Mouse (Mus musculus) lung, adult 2 months (tissue): ENCODE results near the gene Decr2.

ENCODE experiments used
- CTCF ChIP-seq: fragments of 200-500 bp; IDR thresholded peaks from 2 replicates; pipeline ENCODE4 v1.5.1; 2011; ENCODE audit warnings: mild to moderate bottlenecking, low read length, control low read depth; ENCODE audit not compliant: insufficient read depth
- POLR2A ChIP-seq: fragments of 200-500 bp; IDR thresholded peaks from 2 replicates; pipeline ENCODE4 v1.6.1; 2011; ENCODE audit warnings: low read depth, mild to moderate bottlenecking, control low read depth, low read length, borderline replicate concordance; ENCODE audit errors: extremely low read depth

GRCm38 (mm10) chr17:26112751-26113150, 22.6 kb upstream of the Decr2 start:
- no peak for TF ChIP-seq POLR2A
- no peak for TF ChIP-seq CTCF
